ENCODE assay signal across 27 mouse cellular contexts in genomic region chr3:32691841-32692240, GRCm38 (mm10).
"Had no signal": no experiment of that assay in that cellular context is flagged by ENCODE, and none has a peak within 500 bp of the region (broad histone marks: within the 10 kb centered on the region; RNA-seq: fewer than 3 reads in every experiment).

No protein-coding gene starts in this region.

- H3K27me3 ChIP-seq: heart, embryonic 12.5 days; hindbrain, embryonic 12.5 days; intestine, embryonic 15.5 days; limb, embryonic 12.5 days; liver, embryonic 13.5 days; liver, embryonic 15.5 days had no signal

- H3K9ac ChIP-seq: heart, embryonic 12.5 days; hindbrain, embryonic 12.5 days; hindbrain, embryonic 14.5 days; intestine, embryonic 15.5 days; limb, embryonic 12.5 days; liver, embryonic 13.5 days; liver, embryonic 15.5 days; liver, postnatal 0 days had no signal

- H3K4me3 ChIP-seq: gastrocnemius, adult 2 months; heart, embryonic 10.5 days; heart, embryonic 12.5 days; hindbrain, embryonic 10.5 days; hindbrain, embryonic 12.5 days; intestine, embryonic 15.5 days; layer of hippocampus, adult 2 months; left cerebral cortex, adult 2 months; limb, embryonic 10.5 days; limb, embryonic 12.5 days; liver, embryonic 13.5 days; liver, embryonic 15.5 days had no signal

- H3K36me3 ChIP-seq: heart, embryonic 10.5 days; heart, embryonic 12.5 days; hindbrain, embryonic 10.5 days; hindbrain, embryonic 12.5 days; intestine, embryonic 15.5 days; limb, embryonic 10.5 days; limb, embryonic 12.5 days; liver, embryonic 13.5 days; liver, embryonic 15.5 days had no signal

- H3K4me1 ChIP-seq: heart, embryonic 10.5 days; hindbrain, embryonic 12.5 days; intestine, embryonic 15.5 days; limb, embryonic 10.5 days; limb, embryonic 12.5 days had no signal

- H3K27ac ChIP-seq: gastrocnemius, adult 2 months; heart, embryonic 10.5 days; hindbrain, embryonic 10.5 days; hindbrain, embryonic 12.5 days; hindbrain, embryonic 14.5 days; intestine, embryonic 15.5 days; layer of hippocampus, adult 2 months; left cerebral cortex, adult 2 months; limb, embryonic 10.5 days; limb, embryonic 12.5 days; liver, embryonic 13.5 days; liver, embryonic 15.5 days had no signal

- DNase-seq: gastrocnemius, adult 2 months; gastrocnemius, postnatal 10 days; gastrocnemius, postnatal 25 days; heart, postnatal 10 days; heart, postnatal 4 days; kidney, adult 18-20 months; kidney, adult 8-10 months; kidney, postnatal 10 days; kidney, postnatal 25 days; kidney, postnatal 4 days; liver; liver, embryonic 13.5 days; liver, postnatal 0 days had no signal

- H3K9me3 ChIP-seq: heart, embryonic 10.5 days; heart, embryonic 12.5 days; hindbrain, embryonic 10.5 days; hindbrain, embryonic 12.5 days; intestine, embryonic 15.5 days; limb, embryonic 10.5 days; limb, embryonic 12.5 days; liver, embryonic 13.5 days; liver, embryonic 15.5 days had no signal

- H3K4me2 ChIP-seq: heart, embryonic 12.5 days; hindbrain, embryonic 12.5 days; hindbrain, embryonic 14.5 days; intestine, embryonic 15.5 days; limb, embryonic 12.5 days had no signal

- ATAC-seq: hindbrain, embryonic 16.5 days; inflammation-experienced regulatory T-cells, adult 6 months; intestine, embryonic 15.5 days; intestine, postnatal 0 days; liver, postnatal 0 days had no signal
